Mouse (Mus musculus): ENCODE data around the gene Etl4. TPM values are rescaled to one million over a fixed set of nuclear protein-coding genes. Genes with fewer than 3 reads are reported as not detected.

The Etl4 gene
- polyA plus RNA-seq, 1 experiment from 2014 or later = 23.3 TPM

GRCm38 (mm10) chr2:20479199-20479598 is 569.6 kb downstream of the Etl4 start:
- H3K36me3 ChIP-seq = no peaks in the 10 kb centered on the region
- no peaks in the 10 kb centered on the region for H3K27me3 ChIP-seq
- no peak overlapping the region for H3K4me2 ChIP-seq
- WGBS = 77% methylated on average over 2 of the region's 2 CpGs
- H3K9me3 ChIP-seq = no peaks in the 10 kb centered on the region
- no peak overlapping the region for H3K27ac ChIP-seq
- ATAC-seq (ENCODE audit: borderline replicate concordance, extremely low read depth, low FRiP score, low TSS enrichment) = no peak
- no peak overlapping the region for H3K4me3 ChIP-seq
- H3K9ac ChIP-seq = no peak overlapping the region
- H3K4me1 ChIP-seq = no peaks in the 10 kb centered on the region

- Histone ChIP-seq H3K27ac (no peak overlapping the region), H3K4me3 (no peak overlapping the region), H3K9me3 (no peaks in the 10 kb centered on the region), H3K4me2 (no peak overlapping the region), H3K4me1 (no peaks in the 10 kb centered on the region), H3K9ac (no peak overlapping the region), H3K36me3 (no peaks in the 10 kb centered on the region), H3K27me3 (no peaks in the 10 kb centered on the region)
- ATAC-seq (ENCODE audit: borderline replicate concordance, extremely low read depth, low FRiP score, low TSS enrichment) = no peak
- WGBS = 37% methylated on average over 2 of the region's 2 CpGs
These were observed 576.7 kb downstream of the Etl4 start for GRCm38 (mm10) chr2:20486137-20486788.

- WGBS = 66% methylated on average over 3 of the region's 3 CpGs
- Histone ChIP-seq H3K27me3 (no peaks in the 10 kb centered on the region), H3K27ac (no peak overlapping the region), H3K36me3 (no peaks in the 10 kb centered on the region), H3K4me2 (no peak overlapping the region), H3K9ac (no peak overlapping the region), H3K9me3 (no peaks in the 10 kb centered on the region), H3K4me1 (no peaks in the 10 kb centered on the region), H3K4me3 (no peak overlapping the region)
- ATAC-seq (ENCODE audit: borderline replicate concordance, extremely low read depth, low FRiP score, low TSS enrichment) = no peak
These were observed 579.5 kb downstream of the Etl4 start for GRCm38 (mm10) chr2:20489090-20489489.

- no peak for ATAC-seq (ENCODE audit: borderline replicate concordance, extremely low read depth, low FRiP score, low TSS enrichment)
- H3K4me3 ChIP-seq = no peak overlapping the region
- H3K36me3 ChIP-seq = no peaks in the 10 kb centered on the region
- H3K4me2 ChIP-seq = no peak overlapping the region
- H3K27me3 ChIP-seq = no peaks in the 10 kb centered on the region
- H3K9ac ChIP-seq = no peak overlapping the region
- H3K9me3 ChIP-seq = no peaks in the 10 kb centered on the region
- 51% methylated on average over 2 of the region's 2 CpGs for WGBS
- no peaks in the 10 kb centered on the region for H3K4me1 ChIP-seq
- H3K27ac ChIP-seq = no peak overlapping the region
These were observed 582.5 kb downstream of the Etl4 start for GRCm38 (mm10) chr2:20492125-20492524.

GRCm38 (mm10) chr2:20493806-20494205 is 584.2 kb downstream of the Etl4 start:
- Histone ChIP-seq H3K27me3 (no peaks in the 10 kb centered on the region), H3K9ac (no peak overlapping the region), H3K9me3 (no peaks in the 10 kb centered on the region), H3K27ac (no peak overlapping the region), H3K4me2 (no peak overlapping the region), H3K4me1 (no peaks in the 10 kb centered on the region), H3K4me3 (no peak overlapping the region), H3K36me3 (no peaks in the 10 kb centered on the region)
- ATAC-seq (ENCODE audit: borderline replicate concordance, extremely low read depth, low FRiP score, low TSS enrichment) = no peak
- 76% methylated on average over 2 of the region's 2 CpGs for WGBS

GRCm38 (mm10) chr2:20494666-20495065 is 585.1 kb downstream of the Etl4 start:
- H3K4me1 ChIP-seq = no peaks in the 10 kb centered on the region
- H3K4me2 ChIP-seq = no peak overlapping the region
- ATAC-seq (ENCODE audit: borderline replicate concordance, extremely low read depth, low FRiP score, low TSS enrichment) = peak; percentile 35; the same call in 1 of the 2 replicates
- no peak overlapping the region for H3K27ac ChIP-seq
- WGBS = 12% methylated on average over 3 of the region's 3 CpGs
- H3K27me3 ChIP-seq = no peaks in the 10 kb centered on the region
- no peak overlapping the region for H3K9ac ChIP-seq
- no peaks in the 10 kb centered on the region for H3K9me3 ChIP-seq
- no peaks in the 10 kb centered on the region for H3K36me3 ChIP-seq
- H3K4me3 ChIP-seq = no peak overlapping the region

GRCm38 (mm10) chr2:20496219-20496800 is 586.7 kb downstream of the Etl4 start:
- no peak overlapping the region for H3K4me2 ChIP-seq
- no peaks in the 10 kb centered on the region for H3K4me1 ChIP-seq
- peaks cover 3% of the 10 kb centered on the region; the same call in 1 of the 2 replicates for H3K9me3 ChIP-seq
- WGBS = 55% methylated on average over 8 of the region's 8 CpGs
- H3K9ac ChIP-seq = no peak overlapping the region
- H3K27me3 ChIP-seq = no peaks in the 10 kb centered on the region
- H3K27ac ChIP-seq = no peak overlapping the region
- H3K4me3 ChIP-seq = no peak overlapping the region
- no peak for ATAC-seq (ENCODE audit: borderline replicate concordance, extremely low read depth, low FRiP score, low TSS enrichment)
- no peaks in the 10 kb centered on the region for H3K36me3 ChIP-seq

- Histone ChIP-seq H3K9me3 (no peaks in the 10 kb centered on the region), H3K4me3 (no peak overlapping the region), H3K27me3 (no peaks in the 10 kb centered on the region), H3K4me1 (no peaks in the 10 kb centered on the region; the same call in 1 of the 2 replicates), H3K4me2 (0 out of 2 replicates have a peak overlapping the region, but pooled peaks have one; percentile 11), H3K27ac (peak overlapping the region; percentile 52), H3K9ac (no peak overlapping the region), H3K36me3 (no peaks in the 10 kb centered on the region)
- no peak for ATAC-seq (ENCODE audit: borderline replicate concordance, extremely low read depth, low FRiP score, low TSS enrichment)
- WGBS = 39% methylated on average over 6 of the region's 6 CpGs
These were observed 598.5 kb downstream of the Etl4 start for GRCm38 (mm10) chr2:20507832-20508723.

GRCm38 (mm10) chr2:20508724-20509052 is 599.1 kb downstream of the Etl4 start:
- Histone ChIP-seq H3K36me3 (no peaks in the 10 kb centered on the region), H3K4me1 (no peaks in the 10 kb centered on the region; the same call in 1 of the 2 replicates), H3K9me3 (no peaks in the 10 kb centered on the region), H3K4me2 (0 out of 2 replicates have a peak overlapping the region, but pooled peaks have one; percentile 11), H3K4me3 (no peak overlapping the region), H3K27ac (peak overlapping the region; percentile 52), H3K27me3 (no peaks in the 10 kb centered on the region), H3K9ac (no peak overlapping the region)
- ATAC-seq (ENCODE audit: borderline replicate concordance, extremely low read depth, low FRiP score, low TSS enrichment) = no peak
- WGBS = 37% methylated on average over 3 of the region's 3 CpGs

- Histone ChIP-seq H3K9ac (no peak overlapping the region), H3K27ac (no peak overlapping the region), H3K27me3 (no peaks in the 10 kb centered on the region), H3K36me3 (no peaks in the 10 kb centered on the region), H3K9me3 (no peaks in the 10 kb centered on the region), H3K4me3 (no peak overlapping the region), H3K4me2 (no peak overlapping the region), H3K4me1 (no peaks in the 10 kb centered on the region; the same call in 1 of the 2 replicates)
- no peak for ATAC-seq (ENCODE audit: borderline replicate concordance, extremely low read depth, low FRiP score, low TSS enrichment)
- 63% methylated on average over 2 of the region's 2 CpGs for WGBS
These were observed 600.5 kb downstream of the Etl4 start for GRCm38 (mm10) chr2:20510061-20510460.

GRCm38 (mm10) chr2:20516270-20516865 is 606.8 kb downstream of the Etl4 start:
- Histone ChIP-seq H3K4me1 (peaks cover 18% of the 10 kb centered on the region), H3K9ac (no peak overlapping the region), H3K4me3 (no peak overlapping the region), H3K27ac (no peak overlapping the region), H3K36me3 (no peaks in the 10 kb centered on the region), H3K27me3 (no peaks in the 10 kb centered on the region), H3K9me3 (no peaks in the 10 kb centered on the region), H3K4me2 (no peak overlapping the region)
- ATAC-seq (ENCODE audit: borderline replicate concordance, extremely low read depth, low FRiP score, low TSS enrichment) = no peak
- 90% methylated on average over 8 of the region's 8 CpGs for WGBS

Data from lung, embryonic 15.5 days (tissue).